Mouse (Mus musculus): ENCODE data around the gene Ddx59. TPM values are rescaled to one million over a fixed set of nuclear protein-coding genes. Genes with fewer than 3 reads are reported as not detected.

Ddx59 gene
- total and polyA plus RNA-seq, 2 experiments from 2014 or later = 8.3 to 10.3 TPM

DNA sequence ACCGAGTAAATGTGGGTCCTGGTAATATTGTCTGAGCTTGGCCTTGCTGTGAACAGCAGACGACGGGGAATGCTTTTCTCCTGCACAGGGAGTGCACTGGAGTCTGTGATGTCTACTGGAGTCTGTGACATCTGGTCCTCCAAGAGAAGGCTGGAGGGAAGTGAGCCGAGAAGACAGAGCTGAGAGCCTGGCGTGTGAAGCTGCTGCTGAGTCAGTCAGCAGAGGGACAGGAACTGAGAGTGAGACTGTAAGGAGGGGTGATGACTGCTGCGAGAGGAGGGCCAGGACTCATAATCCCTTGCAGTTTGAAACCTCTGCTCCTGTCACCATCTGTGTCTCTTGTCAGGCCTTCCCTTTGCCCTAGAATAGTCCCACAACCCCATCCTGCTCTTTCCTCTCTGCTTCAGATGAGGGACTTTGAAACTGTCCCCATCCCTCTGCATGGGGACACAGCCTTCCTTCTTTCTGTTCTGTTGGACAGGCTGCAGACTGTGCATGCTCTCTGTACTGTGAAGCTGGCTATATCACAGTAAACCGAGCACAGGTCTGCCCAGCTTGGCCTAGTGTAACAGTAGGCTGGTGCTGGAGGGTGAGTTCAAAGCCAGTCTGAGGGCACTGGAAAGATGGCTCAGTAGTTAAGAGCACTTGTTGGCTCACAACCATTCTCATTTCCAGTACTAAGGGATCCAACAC lies 15.2 kb downstream of the Ddx59 start:
- no peaks in the 10 kb centered on the region for H3K4me1 ChIP-seq (ENCODE audit: control insufficient read depth, insufficient read depth)
- H3K9ac ChIP-seq (replicated peaks; ENCODE audit: low read depth, low read length) = no peak overlapping the region
- H3K36me3 ChIP-seq (replicated peaks; ENCODE audit: control insufficient read depth, insufficient read depth, low read length) = peaks cover 19% of the 10 kb centered on the region
- H3K27me3 ChIP-seq (ENCODE audit: control insufficient read depth, insufficient read depth, low read length) = no peaks in the 10 kb centered on the region
- no peak overlapping the region for H3K4me2 ChIP-seq (ENCODE audit: low read depth, low read length)
- no peak for TF ChIP-seq EP300 (IDR thresholded peaks at IDR 0.05; ENCODE audit: low read depth)
- no peak for TF ChIP-seq CTCF (IDR thresholded peaks at IDR 0.05; ENCODE audit: low read depth)
- no peak for ATAC-seq (ENCODE audit: insufficient read depth, low read depth)
- no peaks in the 10 kb centered on the region for H3K9me3 ChIP-seq (replicated peaks; ENCODE audit: control insufficient read depth, low read length)
- no peak for DNase-seq (ENCODE audit: low spot score)
- H3K4me3 ChIP-seq (ENCODE audit: low read depth, low read length) = no peak overlapping the region
- no peak overlapping the region for H3K27ac ChIP-seq (ENCODE audit: low read depth)
- WGBS = 52% methylated on average over 7 of the region's 7 CpGs

DNA sequence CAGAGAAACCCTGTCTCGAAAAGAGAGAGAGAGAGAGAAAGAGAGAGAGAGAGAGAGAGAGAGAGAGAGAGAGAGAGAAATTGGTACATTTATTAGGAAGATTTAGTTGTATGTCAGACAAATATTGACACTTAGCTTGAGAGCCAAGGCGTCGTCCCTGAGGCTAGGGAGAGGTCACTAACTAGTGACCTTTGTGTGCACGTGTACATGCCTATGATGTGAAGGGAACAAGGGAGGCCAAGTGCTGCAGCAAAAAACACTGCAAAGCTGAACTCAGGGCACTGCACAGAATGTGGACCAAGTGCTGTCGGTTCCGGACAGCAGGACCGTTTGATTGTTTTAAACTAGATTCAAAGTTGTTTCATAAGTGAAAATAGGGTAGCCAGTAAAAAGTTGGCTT lies 25.7 kb downstream of the Ddx59 start:
- Histone ChIP-seq H3K4me1 (ENCODE audit: control insufficient read depth, insufficient read depth) (no peaks in the 10 kb centered on the region), H3K9me3 (replicated peaks; ENCODE audit: control insufficient read depth, low read length) (no peaks in the 10 kb centered on the region), H3K9ac (replicated peaks; ENCODE audit: low read depth, low read length) (no peak overlapping the region), H3K36me3 (replicated peaks; ENCODE audit: control insufficient read depth, insufficient read depth, low read length) (0 out of 2 replicates have a peak, but pooled peaks cover 7% of the 10 kb centered on the region), H3K27me3 (ENCODE audit: control insufficient read depth, insufficient read depth, low read length) (no peaks in the 10 kb centered on the region), H3K4me2 (ENCODE audit: low read depth, low read length) (no peak overlapping the region), H3K4me3 (ENCODE audit: low read depth, low read length) (no peak overlapping the region), H3K27ac (ENCODE audit: low read depth) (no peak overlapping the region)
- ATAC-seq (ENCODE audit: insufficient read depth, low read depth) = no peak
- TF ChIP-seq CTCF (IDR thresholded peaks at IDR 0.05; ENCODE audit: low read depth) (no peak), EP300 (IDR thresholded peaks at IDR 0.05; ENCODE audit: low read depth) (no peak)
- no peak for DNase-seq (ENCODE audit: low spot score)
- 82% methylated on average over 7 of the region's 7 CpGs for WGBS

DNA sequence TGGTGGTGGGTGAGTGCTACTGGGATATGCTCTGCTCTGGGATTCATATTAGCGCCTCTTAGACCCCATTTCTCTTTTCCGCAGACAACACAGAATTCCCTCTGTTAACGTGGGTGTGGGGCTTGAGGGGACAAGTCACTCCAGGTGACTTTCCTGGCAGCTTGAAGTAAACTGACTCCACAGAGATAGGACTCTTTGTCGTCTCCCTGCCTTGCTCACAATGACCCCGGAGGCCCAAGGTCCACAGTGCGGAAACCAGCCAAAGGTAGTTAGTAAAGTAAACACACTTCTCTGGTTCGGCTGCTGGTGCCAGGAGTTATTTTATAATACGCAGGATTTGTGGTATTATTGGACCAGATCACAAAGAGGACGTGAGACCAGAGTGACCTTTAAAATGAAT lies 27.7 kb downstream of the Ddx59 start:
- H3K4me1 ChIP-seq (ENCODE audit: control insufficient read depth, insufficient read depth) = no peaks in the 10 kb centered on the region
- H3K27me3 ChIP-seq (ENCODE audit: control insufficient read depth, insufficient read depth, low read length) = no peaks in the 10 kb centered on the region
- ATAC-seq (ENCODE audit: insufficient read depth, low read depth) = no peak
- no peak overlapping the region for H3K9ac ChIP-seq (replicated peaks; ENCODE audit: low read depth, low read length)
- TF ChIP-seq CTCF (IDR thresholded peaks at IDR 0.05; ENCODE audit: low read depth) (no peak), EP300 (IDR thresholded peaks at IDR 0.05; ENCODE audit: low read depth) (no peak)
- 0 out of 2 replicates have a peak, but pooled peaks cover 3% of the 10 kb centered on the region for H3K36me3 ChIP-seq (replicated peaks; ENCODE audit: control insufficient read depth, insufficient read depth, low read length)
- no peak overlapping the region for H3K4me2 ChIP-seq (ENCODE audit: low read depth, low read length)
- no peak for DNase-seq (ENCODE audit: low spot score)
- WGBS = 66% methylated on average over 9 of the region's 9 CpGs
- H3K4me3 ChIP-seq (ENCODE audit: low read depth, low read length) = no peak overlapping the region
- no peaks in the 10 kb centered on the region for H3K9me3 ChIP-seq (replicated peaks; ENCODE audit: control insufficient read depth, low read length)
- H3K27ac ChIP-seq (ENCODE audit: low read depth) = no peak overlapping the region

DNA sequence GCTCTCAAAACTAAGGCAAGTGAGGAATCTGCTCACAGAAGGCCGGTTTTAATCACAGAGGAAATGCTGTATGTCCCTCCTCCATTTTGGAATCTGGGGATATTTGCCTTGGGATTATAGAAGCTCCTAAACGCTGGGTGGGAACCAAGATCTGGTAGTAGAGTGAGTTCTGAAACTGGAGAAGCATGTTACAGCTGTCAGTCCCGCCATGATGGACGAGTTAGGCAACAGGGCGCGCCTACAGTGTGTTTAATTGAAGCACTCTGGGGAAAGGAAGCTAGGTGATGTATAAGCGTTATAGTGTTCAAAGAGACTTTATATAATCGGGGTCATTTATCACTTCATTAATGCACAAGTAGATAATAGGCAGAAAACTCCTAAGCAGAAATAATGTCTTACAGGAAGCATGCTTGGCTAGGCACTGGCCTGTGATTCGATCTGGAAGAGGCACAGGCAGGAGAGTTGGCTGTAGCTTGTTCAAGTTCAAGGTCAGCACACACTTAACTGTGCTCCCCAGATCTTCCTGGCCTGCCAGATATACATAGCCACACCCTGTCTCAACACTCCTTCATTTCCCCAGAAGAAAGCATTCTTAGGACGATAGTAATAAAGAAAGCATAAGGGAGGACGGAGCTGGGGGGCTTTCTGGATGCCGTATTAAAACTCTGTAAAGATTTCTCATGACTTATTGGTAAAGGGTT lies 29.6 kb downstream of the Ddx59 start:
- ATAC-seq (ENCODE audit: insufficient read depth, low read depth) = no peak
- no peak for TF ChIP-seq EP300 (IDR thresholded peaks at IDR 0.05; ENCODE audit: low read depth)
- TF ChIP-seq CTCF (IDR thresholded peaks at IDR 0.05; ENCODE audit: low read depth) = no peak
- 78% methylated on average over 12 of the region's 12 CpGs for WGBS
- H3K36me3 ChIP-seq (replicated peaks; ENCODE audit: control insufficient read depth, insufficient read depth, low read length) = 0 out of 2 replicates have a peak, but pooled peaks cover 2% of the 10 kb centered on the region
- H3K27me3 ChIP-seq (ENCODE audit: control insufficient read depth, insufficient read depth, low read length) = no peaks in the 10 kb centered on the region
- H3K9me3 ChIP-seq (replicated peaks; ENCODE audit: control insufficient read depth, low read length) = no peaks in the 10 kb centered on the region
- H3K4me1 ChIP-seq (ENCODE audit: control insufficient read depth, insufficient read depth) = no peaks in the 10 kb centered on the region
- H3K4me3 ChIP-seq (ENCODE audit: low read depth, low read length) = no peak overlapping the region
- no peak overlapping the region for H3K9ac ChIP-seq (replicated peaks; ENCODE audit: low read depth, low read length)
- no peak for DNase-seq (ENCODE audit: low spot score)
- no peak overlapping the region for H3K27ac ChIP-seq (ENCODE audit: low read depth)
- H3K4me2 ChIP-seq (ENCODE audit: low read depth, low read length) = no peak overlapping the region

DNA sequence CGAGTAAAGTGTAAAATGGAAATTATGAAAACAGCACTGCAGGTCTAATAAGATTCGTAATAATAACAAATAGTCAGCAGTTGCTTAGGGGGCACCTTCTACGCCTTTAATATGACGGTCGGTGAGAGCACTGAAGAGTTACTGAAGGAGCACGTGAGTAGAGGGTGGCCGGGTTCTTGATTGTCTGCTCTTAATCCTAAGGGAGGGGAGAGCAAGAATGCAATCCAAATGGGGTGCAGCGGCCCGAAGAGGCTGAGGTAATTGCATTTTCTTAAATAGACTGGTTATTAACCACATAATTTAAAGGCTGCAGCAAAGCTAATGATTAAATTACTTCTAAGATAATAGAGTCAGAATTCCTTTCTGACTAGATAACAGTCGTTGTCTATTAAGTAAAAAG lies 31.9 kb downstream of the Ddx59 start:
- H3K4me1 ChIP-seq (ENCODE audit: control insufficient read depth, insufficient read depth) = no peaks in the 10 kb centered on the region
- no peak overlapping the region for H3K4me2 ChIP-seq (ENCODE audit: low read depth, low read length)
- DNase-seq (ENCODE audit: low spot score) = no peak
- no peaks in the 10 kb centered on the region for H3K27me3 ChIP-seq (ENCODE audit: control insufficient read depth, insufficient read depth, low read length)
- no peaks in the 10 kb centered on the region for H3K9me3 ChIP-seq (replicated peaks; ENCODE audit: control insufficient read depth, low read length)
- no peak for ATAC-seq (ENCODE audit: insufficient read depth, low read depth)
- no peak overlapping the region for H3K27ac ChIP-seq (ENCODE audit: low read depth)
- 79% methylated on average over 10 of the region's 10 CpGs for WGBS
- no peaks in the 10 kb centered on the region for H3K36me3 ChIP-seq (replicated peaks; ENCODE audit: control insufficient read depth, insufficient read depth, low read length)
- TF ChIP-seq EP300 (IDR thresholded peaks at IDR 0.05; ENCODE audit: low read depth) (no peak), CTCF (IDR thresholded peaks at IDR 0.05; ENCODE audit: low read depth) (no peak)
- H3K9ac ChIP-seq (replicated peaks; ENCODE audit: low read depth, low read length) = no peak overlapping the region
- H3K4me3 ChIP-seq (ENCODE audit: low read depth, low read length) = no peak overlapping the region
